Mouse (Mus musculus): ENCODE data around the gene Rilp. TPM values are rescaled to one million over a fixed set of nuclear protein-coding genes. Genes with fewer than 3 reads are reported as not detected.
"Not testable (repeated sequence)": the region's sequence is repeated elsewhere in the genome, so short reads cannot be mapped to it uniquely, and the experiment has no call there.

Gene Rilp
- total RNA-seq, 1 experiment from 2014 or later: 15.9 TPM

DNA sequence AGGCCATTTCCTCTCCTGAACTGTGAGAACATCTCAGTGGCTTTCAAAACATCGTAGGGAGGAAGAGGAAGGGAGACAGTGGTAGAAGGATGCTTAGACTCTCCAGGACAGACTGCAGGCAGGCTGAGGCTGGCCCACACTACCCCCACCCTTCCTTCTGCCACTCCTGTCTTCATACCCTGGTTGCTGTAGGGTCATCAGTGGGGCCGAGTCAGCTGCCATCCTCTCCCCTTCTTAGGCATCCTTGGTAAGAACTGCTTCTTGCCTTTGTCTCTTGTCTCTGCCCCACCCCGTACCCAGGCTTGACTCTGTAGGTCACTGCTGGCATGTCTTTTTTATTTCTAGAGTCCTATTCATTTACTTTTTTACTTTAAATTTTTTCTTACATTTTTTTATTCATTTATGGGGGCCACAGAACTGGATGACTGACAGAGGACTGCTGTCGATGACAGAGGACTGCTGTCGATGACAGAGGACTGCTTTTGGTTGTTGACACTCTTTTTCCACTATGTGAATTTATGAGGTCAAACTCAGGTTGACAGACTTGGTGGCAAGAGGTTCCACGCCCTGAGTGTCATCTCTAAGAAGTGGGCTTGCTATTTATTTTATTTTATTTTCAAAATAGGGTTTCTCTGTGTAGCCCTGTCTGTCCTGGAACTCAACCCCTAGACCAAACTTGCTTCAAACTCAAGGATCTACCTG is 23.6 kb downstream of the Rilp start:
- no peak for DNase-seq

DNA sequence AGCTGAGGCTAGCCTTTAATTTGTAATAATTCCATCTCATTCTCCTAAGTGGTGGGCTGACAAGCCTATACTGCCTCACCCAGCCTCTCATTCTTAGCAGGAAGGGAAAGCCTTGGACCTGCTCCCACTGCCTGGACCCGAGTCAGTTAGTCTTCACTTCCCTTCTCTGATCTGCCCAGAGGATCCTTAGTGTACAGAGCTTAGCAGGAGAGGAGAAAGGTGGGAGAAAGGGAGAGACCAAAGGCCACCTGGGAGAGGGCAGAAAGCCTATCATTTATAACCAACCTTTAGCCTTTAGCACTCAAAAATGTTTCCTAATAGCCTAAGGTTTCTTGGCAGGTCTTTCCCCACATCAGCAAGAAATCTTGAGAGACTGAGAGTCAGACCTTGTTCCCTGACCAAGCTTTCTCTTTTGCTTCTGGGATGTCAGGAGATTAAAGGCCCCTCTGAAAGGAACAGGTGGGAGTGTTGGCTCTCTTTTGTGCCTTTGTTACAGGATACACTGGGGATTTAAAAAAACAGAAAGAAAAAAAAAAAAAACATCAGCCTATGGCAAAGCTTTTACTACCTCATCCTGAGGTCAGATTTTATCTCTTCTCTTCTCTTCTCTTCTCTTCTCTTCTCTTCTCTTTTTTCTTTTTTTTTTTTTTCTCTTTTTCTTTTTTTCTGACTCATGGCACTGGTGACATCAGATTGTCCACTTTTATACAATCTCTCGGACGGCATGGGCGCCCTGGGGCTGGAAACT is 24.6 kb downstream of the Rilp start:
- DNase-seq: no peak

DNA sequence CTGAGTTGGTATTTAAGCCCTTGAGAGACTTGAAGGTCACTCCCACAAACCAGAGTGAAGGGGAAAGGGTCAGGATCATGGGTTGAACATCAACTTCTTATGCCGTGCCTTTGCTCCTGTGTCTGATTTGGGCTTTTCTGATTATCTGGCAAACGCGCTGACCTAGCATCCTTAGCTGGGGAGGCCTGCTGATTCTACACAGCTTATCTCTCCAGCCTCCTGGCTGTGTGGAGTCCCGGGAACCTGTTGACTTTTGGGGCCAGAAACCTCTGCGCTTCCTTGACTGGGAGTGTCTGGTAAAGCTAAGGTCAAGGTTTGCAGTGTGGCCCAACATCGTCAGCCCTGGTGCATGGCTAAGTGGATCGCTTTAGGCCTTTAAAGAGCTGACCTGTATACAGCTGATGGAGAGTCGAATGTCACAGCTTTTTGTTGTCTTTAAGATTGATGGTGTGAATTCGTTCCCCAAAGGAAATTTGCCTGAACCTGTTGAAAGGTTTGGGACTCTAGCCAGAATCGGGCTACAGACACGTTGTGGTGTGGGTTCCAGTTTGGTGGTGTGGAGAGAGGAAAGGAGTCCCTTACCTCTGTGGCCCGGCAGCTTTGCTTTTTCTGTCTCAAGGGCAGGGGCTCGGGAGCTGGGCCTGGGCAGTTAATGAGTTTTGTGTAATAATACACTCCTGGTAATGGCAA is 25.4 kb downstream of the Rilp start:
- no peak for DNase-seq

DNA sequence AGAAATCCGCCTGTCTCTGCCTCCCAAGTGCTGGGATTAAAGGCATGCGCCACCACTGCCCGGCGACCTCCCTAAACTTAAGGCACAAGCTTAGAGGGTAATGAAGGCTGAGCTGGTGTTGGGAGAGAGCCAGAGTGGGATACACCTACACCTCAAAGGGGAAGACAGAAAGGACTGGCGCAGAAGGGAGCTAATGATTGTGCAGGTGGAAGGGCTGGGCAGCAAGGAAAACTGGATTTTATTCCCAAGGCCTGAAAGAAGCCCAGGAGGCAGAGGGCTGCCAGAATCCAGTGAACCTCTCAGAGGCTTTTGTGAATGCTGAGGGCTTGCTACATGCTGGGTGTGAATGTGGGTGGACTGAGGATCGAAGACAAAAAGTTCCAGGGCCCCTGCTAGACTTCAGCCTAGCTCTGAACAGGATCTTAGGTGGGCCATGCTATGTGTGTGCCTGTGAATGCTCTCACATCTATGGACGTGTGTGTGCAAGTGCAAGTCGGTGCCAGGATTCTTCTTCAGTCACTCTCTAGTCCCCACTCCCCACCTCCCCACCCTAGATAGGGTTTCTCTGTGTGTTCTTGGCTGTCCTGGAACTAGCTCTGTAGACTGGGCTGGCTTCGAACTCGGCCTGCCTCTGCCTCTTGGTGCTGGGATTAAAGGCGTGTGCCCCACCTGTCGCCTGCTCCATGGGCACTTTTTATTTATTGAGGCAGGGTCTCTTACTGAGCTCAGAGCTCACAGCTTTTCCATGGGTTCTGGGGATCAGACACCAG is 26.5 kb downstream of the Rilp start:
- DNase-seq: no peak

DNA sequence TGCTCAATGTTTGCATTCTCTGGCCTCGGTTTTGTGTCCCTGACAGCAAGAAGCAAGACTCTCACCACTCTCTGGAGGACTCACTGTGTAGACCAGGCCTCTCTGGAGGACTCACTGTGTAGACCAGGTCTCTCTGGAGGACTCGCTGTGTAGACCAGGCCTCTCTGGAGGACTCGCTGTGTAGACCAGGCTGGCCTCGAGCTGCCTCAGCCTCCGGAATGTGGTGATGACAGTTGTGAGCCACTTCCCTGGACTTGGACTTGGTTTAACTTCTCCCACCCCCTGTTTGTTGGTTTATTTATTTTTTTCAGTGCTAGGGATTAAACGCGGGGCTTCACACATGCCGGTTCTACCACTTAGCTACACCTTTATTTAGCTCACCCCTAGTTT is 27.1 kb downstream of the Rilp start:
- no peak for DNase-seq

DNA sequence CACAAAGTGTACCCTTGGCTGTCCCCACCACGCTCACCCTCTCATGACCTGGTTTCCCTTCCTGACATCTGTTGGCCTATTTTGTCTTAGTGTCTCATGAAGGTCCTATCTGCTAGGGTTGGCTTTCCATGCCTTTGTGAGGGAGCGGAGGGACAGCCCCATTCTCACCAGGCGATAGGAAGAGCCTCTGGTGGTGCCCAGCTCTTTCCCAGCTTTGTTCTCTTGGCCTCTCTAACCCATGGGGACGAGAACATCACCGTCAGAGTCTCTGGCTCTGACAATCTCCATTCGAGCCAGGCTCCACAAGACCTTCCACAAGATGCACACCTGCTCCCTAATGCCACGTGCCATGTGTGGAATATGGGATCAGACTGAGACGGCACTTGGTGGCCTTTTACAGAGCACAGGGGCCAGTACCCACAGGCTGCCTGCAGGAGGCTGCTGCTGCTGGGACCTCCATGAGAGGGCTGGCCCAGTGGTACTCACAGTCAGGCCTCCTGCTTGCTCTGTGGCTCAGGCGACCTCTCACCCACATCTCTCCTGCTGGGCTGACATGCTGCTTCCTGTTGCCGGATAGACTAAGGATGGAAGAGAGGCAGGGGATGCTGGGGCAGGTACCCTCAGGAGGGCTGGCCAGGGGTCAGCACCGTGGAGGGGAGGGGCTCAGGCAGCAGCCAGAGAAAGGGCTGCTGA is 27.7 kb downstream of the Rilp start:
- peak; percentile 45 for DNase-seq

DNA sequence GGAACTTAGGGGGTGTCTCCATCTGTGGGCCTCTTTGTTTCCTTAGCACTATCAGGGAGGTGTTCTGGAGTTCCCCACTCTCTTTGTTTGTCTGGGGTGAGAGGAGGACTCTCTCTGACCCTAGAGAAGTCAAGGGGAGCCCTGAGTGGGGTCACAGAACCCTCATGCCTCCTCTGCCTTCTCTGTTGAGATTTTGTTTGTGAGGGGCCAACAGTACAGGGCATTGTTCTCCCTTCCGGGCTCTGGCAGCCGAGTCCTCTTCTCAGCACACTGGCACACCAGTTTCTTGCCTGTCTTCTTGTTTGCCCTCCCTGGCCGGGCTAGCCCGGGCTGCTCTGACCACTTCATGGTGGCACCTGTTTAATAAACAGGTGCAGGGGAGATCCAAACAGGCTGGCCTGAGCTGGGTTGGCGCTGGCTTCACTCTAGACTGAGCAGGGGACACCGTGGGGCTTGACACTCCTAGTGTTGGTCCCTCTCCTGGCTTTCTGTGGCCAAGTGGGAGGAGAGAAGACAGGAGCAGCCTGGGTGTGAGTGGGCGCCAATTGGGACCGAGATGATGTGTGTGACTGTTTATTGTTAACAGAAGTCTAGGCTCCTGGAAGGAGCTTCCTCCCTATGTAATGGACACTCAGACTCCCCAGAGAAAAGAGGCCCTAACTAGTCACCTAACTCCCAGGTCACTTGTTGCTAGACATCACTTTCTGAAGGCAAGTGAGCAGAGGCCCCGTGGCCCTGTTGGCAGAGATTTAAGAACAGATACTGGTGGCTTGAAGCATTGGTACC is 28.5 kb downstream of the Rilp start:
- no peak for DNase-seq

DNA sequence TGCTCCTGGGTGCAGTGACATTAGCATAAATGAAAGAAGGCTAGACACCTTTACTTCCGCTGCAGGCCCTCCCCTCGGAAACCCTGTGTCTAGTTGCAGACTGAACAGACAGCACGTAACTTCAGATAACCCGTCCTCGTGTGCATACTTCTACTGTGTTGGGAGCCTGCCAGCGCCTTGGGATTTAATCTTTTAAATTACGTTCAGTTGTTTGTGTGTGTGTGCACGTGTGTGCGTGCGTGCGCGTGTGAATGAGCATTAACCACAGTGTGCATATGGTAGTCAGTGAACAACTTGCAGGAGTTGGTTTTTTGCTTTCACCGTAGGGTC is 29.0 kb downstream of the Rilp start:
- DNase-seq: no peak

DNA sequence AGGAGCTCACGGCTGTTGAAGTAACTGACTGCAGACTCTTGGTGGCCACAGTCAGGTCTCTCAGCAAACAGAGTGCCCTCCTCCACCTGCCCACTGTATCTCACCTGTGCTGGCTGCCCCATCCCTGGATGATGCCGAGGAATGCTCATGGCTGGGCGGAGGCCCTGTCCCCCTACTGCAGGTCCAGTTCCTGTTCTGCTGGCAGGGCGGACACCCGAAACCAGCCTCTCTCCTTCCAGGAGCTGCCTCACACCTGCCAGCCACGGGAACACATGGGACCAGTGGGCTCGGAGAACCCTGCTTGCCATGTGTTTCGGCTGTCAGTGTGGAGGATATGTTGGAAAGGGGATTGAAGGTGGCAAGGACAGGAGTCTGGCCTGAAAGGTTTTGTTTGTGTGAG is 30.3 kb downstream of the Rilp start:
- DNase-seq: no peak

DNA sequence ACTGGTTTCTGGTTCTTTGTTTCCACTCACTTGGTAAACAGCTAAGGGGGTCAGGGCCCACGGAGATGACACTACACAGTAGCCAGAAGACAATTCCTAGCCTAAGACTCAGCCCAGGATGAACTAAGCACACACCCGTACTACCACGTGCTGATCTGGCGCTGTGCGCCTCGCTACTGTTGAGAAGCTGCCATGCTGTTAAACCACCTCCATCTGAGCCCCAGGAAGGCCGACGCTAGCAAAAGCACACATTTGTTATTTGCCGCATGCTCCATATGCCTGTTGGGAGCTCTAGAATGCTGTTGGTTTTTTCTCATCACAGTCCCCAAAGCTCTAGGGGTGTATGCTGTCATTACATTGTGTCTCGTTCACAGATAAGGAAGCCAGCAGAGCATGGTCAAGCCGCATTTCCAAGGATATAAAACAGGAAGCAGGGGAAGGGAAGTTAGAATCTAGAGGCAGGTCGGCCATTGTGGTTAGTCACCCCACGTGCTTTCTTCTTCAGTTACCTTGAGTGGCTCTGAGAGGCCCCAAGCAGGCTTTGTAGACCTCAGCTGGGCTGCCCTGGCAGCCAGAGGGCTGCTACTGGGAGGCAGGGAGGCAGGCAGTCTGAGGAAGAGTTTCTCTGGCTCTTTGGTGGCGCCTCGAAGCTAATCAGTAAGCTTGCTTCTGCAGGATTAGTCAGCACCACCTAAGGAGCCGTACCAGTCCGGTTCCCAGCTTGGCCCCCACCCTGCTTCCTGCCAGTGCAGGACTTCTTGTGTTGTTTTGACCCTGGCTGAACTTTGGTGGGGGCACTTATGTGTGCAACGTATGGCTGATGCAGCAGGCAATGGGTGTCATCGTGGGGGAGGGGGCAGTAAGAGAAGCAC is 31.1 kb downstream of the Rilp start:
- DNase-seq: no peak

DNA sequence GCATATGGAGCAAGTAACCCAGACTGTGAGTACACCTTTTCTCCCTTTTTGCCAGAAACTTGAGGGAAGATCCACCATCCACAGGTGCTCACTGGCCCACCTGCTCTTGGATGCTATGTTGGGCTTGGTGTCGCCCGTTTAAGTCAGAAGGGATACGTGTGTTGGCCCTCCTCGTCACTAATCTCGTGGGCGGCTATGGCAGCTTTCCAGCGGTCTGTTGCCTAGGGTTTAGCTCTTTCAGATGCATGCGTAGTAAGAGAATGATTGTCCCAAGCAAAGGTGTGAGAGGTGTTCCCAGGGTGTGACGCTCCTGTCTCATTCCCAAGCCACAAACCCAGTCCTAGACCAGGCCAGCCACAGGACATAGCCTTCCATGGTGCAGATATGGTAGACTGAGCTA is 34.8 kb downstream of the Rilp start:
- DNase-seq: no peak

DNA sequence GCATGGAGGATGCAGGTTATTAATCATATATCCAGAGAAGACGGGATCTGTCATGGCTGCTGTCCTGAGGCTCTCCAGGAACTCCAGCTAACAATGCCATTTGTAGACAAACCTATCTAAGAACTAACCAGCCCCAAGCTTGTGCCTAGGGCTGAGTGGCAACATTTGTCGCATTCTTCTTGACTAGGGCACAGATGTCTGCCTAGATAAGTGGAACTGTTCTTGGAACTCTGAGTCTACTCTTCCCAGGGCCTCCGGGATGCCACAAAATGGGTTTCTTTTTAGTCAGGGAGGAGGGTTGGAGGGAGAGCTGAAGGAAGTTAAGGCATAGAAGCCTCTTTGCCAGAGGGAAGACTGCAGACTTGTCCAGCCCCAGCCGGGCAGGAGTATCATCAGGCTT is 36.2 kb downstream of the Rilp start:
- no peak for DNase-seq

DNA sequence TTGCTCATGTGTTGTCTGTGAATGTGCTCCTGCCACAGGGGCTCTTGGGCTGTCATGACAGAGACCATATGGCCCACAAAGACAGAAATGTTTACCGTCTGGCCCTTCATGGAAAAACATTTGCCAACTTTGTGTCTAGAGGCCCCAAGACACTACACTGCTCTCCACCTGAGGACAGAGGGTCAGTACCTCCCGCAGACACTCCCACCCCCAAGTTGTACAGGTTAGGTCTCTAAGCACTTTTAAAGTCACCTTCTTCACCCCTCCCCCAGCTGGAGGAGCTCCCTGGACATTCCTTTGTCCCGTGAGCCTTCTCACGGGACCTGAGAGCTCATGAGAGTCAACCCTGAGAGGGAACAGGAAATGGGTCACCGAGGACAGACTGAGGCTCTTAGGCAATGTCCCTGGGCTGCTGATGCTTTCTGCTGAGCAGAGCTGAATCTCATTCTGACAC is 39.8 kb downstream of the Rilp start:
- peak; percentile 50 for DNase-seq

DNA sequence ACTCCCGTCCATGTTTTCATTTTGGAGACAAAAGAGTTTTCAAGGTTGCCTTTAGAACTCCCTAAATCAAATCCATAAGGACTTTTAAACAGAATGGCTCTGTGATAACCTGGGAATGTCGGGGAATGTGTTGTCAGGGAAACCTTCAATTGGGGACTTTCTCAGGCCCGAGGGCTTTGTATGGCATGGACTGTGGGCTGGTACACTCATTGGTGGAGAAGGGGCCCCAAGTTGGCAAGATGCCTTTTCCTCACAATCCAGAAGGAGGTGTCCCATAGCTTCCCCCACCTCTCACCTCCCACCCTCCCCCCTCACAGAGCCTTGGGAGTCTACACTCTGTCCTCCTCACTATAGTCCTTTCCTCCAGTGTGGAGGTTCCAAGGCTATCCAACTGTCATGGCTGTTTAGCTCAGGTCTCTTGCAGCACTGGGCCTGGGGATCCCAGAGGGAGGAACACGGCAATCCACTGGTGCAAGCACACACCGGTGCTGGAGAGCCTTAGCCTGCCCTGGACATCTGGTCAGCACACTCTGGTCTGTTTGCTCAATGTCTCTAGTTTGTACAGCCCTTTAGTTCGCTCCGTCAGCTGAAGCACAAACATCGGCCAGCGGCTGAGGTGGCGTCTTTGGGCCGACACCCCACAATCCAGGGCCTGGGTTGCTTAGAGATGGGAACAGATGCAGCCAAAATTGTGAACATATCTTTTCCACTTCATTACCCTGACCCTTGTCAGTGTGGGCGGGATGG is 40.5 kb downstream of the Rilp start:
- no peak for DNase-seq

DNA sequence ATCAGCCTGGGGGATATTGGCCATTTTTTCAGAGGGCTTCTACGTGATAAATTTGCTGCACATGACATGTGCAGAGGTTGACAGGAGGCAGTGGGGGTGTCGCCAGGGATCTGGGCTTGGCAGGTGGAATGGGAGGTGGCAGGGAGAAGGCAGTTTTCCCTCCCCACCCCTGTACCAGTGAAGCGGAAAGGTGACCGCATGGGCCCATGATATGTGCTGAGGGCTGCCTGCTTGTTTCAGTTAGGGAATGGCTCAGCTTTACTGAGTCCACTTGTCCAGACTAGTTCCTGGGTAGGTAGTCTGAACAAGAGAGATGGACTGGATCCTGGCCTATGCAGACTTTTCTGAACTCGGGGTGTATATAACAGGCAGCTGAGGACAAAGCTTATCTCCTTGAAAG is 41.4 kb downstream of the Rilp start:
- DNase-seq: no peak

DNA sequence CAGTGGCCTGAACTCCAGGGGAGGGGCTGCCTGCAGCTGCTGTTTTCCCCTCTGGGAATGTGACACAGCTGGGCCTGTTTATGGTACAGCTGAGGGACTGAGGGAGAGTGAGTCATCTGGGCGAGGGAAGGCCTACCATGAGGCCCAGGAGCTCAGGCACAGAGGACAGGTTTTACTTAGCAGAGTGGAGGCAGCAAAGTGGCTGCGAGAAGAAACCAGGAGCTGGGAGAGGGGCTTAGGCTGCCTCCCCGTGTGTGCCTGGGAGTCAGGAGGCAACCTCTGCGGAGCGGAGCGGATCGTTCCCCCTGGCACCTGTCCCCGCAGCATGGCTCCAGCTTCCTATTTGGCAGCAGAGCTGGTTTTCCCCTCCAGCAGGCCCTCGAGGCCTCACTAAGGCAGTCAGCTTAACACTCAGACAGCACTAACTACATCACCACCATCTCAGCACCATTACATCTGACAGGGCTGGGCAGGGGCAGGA is 42.1 kb downstream of the Rilp start:
- DNase-seq: no peak

DNA sequence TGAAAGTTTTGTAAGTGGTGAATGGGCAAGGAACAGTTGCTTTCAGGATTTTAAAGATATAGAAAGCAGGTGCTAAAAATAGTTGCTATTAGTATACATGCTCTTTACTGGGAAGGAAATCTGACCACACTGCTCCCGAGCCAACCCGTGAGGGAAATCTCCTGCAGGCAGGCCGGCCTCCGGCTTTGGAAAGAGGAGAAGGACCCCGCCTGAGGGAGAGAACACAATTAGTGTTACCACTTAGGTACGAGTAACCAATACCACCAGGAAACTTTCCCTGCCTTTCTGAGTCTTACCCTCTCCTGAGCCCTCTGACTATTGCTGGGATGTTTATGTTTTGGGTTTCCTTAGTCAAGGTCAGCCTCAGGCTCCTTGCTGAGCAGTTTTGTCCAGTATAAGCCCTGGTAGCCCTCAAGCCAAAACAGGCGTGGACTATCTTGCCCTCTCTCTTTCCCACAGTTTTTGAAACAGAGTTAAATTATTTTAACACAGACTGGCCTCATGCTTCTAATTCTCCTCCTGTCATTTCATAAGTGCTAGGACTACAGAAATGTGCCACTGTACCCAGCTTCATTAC is 43.1 kb downstream of the Rilp start:
- DNase-seq: no peak

DNA sequence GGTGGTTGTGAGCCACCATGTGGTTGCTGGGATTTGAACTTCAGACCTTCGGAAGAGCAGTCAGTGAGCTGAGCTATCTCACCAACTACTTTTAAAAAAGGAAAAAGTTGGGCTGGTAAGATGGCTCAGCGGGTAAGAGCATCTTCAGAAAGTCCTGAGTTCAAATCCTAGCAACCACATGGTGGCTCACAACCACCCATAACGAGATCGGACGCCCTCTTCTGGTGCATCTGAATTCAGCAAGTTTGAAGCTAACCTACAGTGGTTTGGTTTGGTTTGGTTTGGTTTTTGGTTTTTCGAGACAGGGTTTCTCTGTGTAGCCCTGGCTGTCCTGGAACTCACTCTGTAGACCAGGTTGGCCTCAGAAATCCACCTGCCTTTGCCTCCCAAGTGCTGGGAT is 46.1 kb downstream of the Rilp start:
- not testable (repeated sequence) for DNase-seq

DNA sequence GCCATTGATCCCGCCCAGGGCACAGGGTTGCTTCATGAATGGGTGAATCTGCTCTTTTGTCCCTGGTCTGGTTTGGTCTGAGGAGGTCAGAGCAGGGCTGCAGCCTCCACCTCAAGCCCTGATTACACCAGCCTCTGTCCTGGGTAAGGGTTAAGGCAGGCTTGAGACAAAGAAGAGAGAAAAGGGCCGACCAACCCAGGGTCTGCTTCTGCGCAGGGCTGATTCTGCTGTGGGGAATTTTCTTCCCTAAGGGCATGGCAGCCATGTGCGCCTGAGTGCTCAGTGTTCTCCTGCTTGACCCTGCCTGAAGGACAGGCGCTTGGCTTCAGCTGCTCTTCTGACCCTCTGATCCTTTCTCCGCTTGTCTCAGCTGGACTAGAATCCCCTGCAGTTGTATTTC is 47.2 kb downstream of the Rilp start:
- DNase-seq: no peak
